Mouse (Mus musculus) heart, embryonic 16.5 days (tissue): ENCODE results near the gene Eif4g2. TPM values are rescaled to one million over a fixed set of nuclear protein-coding genes. Genes with fewer than 3 reads are reported as not detected.

ENCODE experiments used
- ATAC-seq: fragments of 200-750 bp; cut with Nextera tagmentation; replicated peaks from 2 replicates; pipeline ENCODE4 v1.8.0; 2017; ENCODE audit warnings: moderate number of reproducible peaks; ENCODE audit not compliant: insufficient read depth, low FRiP score; ENCODE audit errors: extremely low read depth
- H3K27ac ChIP-seq: fragments of 300-500 bp; sonication (generic); 2 replicates; pipeline ENCODE4 v1.5.1; 2014; ENCODE audit warnings: mild to moderate bottlenecking, low read length, control low read depth, moderate library complexity
- H3K27me3 ChIP-seq: fragments of 300-500 bp; sonication (generic); 2 replicates; pipeline ENCODE4 v1.6.1; 2014; ENCODE audit warnings: low read length, mixed read lengths; ENCODE audit not compliant: control insufficient read depth, insufficient read depth
- H3K36me3 ChIP-seq: fragments of 300-500 bp; sonication (generic); 2 replicates; pipeline ENCODE4 v1.6.1; 2014; ENCODE audit not compliant: control insufficient read depth, insufficient read depth
- H3K4me1 ChIP-seq: fragments of 300-500 bp; sonication (generic); 2 replicates; pipeline ENCODE4 v1.6.1; 2014; ENCODE audit warnings: low read length, mixed read lengths; ENCODE audit not compliant: control insufficient read depth, insufficient read depth
- H3K4me2 ChIP-seq: fragments of 300-500 bp; sonication (generic); 2 replicates; pipeline ENCODE4 v1.6.1; 2014; ENCODE audit warnings: low read depth, mild to moderate bottlenecking, control low read depth, low read length
- H3K4me3 ChIP-seq: fragments of 300-500 bp; sonication (generic); 2 replicates; pipeline ENCODE4 v1.5.1; 2014; ENCODE audit warnings: mild to moderate bottlenecking, control low read depth, low read length
- H3K9ac ChIP-seq: fragments of 300-500 bp; sonication (generic); 2 replicates; pipeline ENCODE4 v1.6.1; 2014; ENCODE audit warnings: low read length, control low read depth
- H3K9me3 ChIP-seq: fragments of 300-500 bp; sonication (generic); replicated peaks from 2 replicates; pipeline ENCODE4 v1.6.1; 2016; ENCODE audit warnings: low read length; ENCODE audit not compliant: control insufficient read depth
- WGBS: fragments of 180-500 bp; shearing (Covaris S2); extraction: QIAGEN DNeasy Blood & Tissue Kit; methylation state at CpG from one replicate; pipeline ENCODE4 v1.1.7; 2014; 5-methylcytosine and 5-hydroxymethylcytosine counted together
- polyA plus RNA-seq: library from polyadenylated mRNA; unstranded; fragments of >200 nt; fragmentation: Nextera tagmentation; extraction: Ambion mirVana; gene quantifications from 2 replicates; pipeline ENCODE4 v1.2.1, GENCODE M21; 2015

The Eif4g2 gene
- polyA plus RNA-seq, 1 experiment from 2014 or later = 627 TPM

DNA sequence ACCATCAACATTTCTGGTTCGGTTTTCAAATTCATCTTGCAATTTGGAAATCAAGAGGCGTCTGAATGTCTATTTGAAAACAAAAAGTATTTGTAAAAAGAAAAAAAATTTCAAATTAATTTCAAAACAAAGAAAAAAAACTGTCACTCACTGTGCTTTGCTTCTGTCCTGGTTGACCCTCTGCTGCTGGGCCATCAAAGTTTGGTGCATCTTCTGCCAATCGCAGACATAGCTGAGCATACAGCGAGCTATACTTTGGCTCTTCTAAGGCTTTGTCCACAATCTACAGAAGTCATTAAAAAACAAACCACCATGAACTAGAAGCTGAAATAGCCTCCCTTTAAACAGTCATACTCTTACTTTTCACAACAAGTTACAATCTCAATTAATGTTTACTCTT is 4.6 kb downstream of the Eif4g2 start:
- ATAC-seq = no peak
- 89% methylated on average over 4 of the region's 4 CpGs for WGBS
- H3K4me1 ChIP-seq = peaks cover 48% of the 10 kb centered on the region

DNA sequence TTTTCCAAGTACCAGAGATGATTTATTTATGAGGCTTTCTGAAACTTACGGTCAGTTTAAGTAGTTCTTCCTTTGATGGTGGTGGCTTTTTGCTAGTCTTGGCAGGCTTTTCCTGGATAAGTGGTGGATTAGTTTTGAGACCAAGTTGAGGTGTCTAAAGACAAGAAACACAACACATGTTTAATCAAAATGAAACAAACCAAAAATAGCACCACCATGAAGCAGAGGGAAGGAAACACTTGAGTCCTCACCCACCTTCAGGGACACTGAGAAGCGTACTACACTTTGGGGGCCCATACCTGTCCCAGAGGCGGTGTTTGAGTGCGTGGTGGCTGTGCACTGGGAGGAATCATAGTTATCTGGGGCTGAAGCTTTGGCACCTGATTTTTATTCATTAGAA is 7.5 kb downstream of the Eif4g2 start:
- H3K36me3 ChIP-seq = peaks cover 78% of the 10 kb centered on the region
- ATAC-seq = peak; percentile 23; the same call in 1 of the 2 replicates
- peaks cover 38% of the 10 kb centered on the region for H3K4me1 ChIP-seq

More for the DNA sequence above, 4.6 kb downstream of the Eif4g2 start:
- Histone ChIP-seq H3K9ac (no peak overlapping the region), H3K27ac (no peak overlapping the region), H3K4me2 (no peak overlapping the region), H3K4me3 (no peak overlapping the region), H3K9me3 (no peaks in the 10 kb centered on the region), H3K27me3 (no peaks in the 10 kb centered on the region), H3K36me3 (peaks cover 66% of the 10 kb centered on the region)

DNA sequence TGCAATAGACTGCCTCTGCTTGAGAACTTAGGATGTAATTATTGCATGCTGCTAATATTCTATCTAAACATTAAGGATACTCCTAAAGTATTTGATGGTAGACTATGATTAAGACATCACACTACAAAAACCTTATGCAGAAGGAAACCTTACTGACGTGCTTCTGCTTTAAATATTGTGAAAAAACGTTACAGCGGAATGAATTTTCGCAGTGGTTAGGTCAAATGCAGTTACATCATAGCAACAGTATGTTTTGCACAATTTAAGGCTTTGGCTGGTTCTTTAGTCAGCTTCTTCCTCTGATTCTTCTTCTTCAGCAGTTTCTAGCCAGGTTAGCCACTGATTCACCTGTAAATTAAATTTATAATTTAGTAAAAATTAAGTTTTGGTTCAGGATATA is 10.4 kb downstream of the Eif4g2 start:
- 94% methylated on average over 4 of the region's 4 CpGs for WGBS
- Histone ChIP-seq H3K4me1 (peaks cover 24% of the 10 kb centered on the region), H3K36me3 (peaks cover 79% of the 10 kb centered on the region), H3K27ac (no peak overlapping the region), H3K4me2 (no peak overlapping the region), H3K9me3 (peaks cover 9% of the 10 kb centered on the region), H3K4me3 (no peak overlapping the region), H3K27me3 (no peaks in the 10 kb centered on the region), H3K9ac (no peak overlapping the region)
- no peak for ATAC-seq

More for the DNA sequence above, 7.5 kb downstream of the Eif4g2 start:
- H3K4me3 ChIP-seq = no peak overlapping the region
- no peak overlapping the region for H3K4me2 ChIP-seq
- no peak overlapping the region for H3K27ac ChIP-seq
- no peaks in the 10 kb centered on the region for H3K27me3 ChIP-seq
- no peaks in the 10 kb centered on the region for H3K9me3 ChIP-seq
- 57% methylated on average over 4 of the region's 4 CpGs for WGBS
- no peak overlapping the region for H3K9ac ChIP-seq

DNA sequence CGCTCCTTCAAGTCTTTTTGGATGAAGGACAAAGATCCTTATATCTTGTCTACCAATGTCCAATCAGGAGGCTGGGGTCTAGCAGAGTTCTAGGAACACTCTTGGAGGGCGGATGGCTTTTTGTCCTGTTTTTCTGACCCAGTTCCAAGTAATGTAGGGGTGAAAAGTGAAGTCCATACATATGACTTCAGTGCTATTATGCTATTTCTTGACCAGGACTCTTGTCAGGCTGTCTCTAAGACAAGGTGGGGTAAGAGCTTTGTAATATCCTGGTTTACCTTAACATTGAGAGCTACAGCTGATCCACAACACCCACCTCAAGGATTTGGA is 12.7 kb downstream of the Eif4g2 start:
- peaks cover 11% of the 10 kb centered on the region; the same call in 1 of the 2 replicates for H3K4me1 ChIP-seq
- no peak overlapping the region for H3K4me2 ChIP-seq
- no peak for ATAC-seq
- H3K9ac ChIP-seq = no peak overlapping the region
- H3K36me3 ChIP-seq = peaks cover 65% of the 10 kb centered on the region
- WGBS = 92% methylated on average over 2 of the region's 2 CpGs
- no peaks in the 10 kb centered on the region for H3K27me3 ChIP-seq
- no peak overlapping the region for H3K27ac ChIP-seq
- peaks cover 9% of the 10 kb centered on the region for H3K9me3 ChIP-seq
- no peak overlapping the region for H3K4me3 ChIP-seq

DNA sequence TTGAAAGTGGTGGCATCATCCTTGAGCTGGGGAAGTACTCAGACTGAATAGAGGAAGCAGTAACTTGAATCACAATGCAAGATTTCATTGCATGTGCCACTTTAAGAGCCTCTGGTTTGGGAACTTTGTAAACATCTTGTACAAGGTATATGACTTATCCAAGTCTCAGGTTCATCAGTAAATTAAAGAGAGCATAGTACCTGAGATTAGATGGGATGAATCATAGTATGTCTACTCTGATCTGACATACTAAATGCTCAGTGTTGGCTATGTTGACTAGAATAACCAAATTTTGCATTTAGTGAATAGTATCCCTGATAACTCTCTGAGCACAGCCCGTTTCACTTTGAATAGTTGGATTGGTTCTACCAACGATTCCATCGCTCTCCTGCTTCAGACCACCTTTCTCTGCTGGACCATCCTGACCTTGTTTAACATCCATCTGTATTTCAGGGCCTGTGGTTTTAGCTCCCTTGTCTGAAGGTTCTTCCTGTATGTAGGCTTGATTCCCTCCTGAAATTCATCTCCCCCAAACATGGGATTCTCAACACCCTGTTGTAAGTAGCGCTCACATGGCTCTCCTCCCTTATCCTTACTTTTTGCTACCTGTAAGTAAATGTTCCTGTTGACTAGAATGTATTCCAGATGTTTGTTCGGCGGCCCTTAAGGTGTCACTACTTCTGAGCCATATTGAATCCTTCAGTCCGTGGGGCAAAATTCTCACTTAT is 13.2 kb downstream of the Eif4g2 start:
- Histone ChIP-seq H3K9ac (no peak overlapping the region), H3K27ac (no peak overlapping the region)
- ATAC-seq = no peak

DNA sequence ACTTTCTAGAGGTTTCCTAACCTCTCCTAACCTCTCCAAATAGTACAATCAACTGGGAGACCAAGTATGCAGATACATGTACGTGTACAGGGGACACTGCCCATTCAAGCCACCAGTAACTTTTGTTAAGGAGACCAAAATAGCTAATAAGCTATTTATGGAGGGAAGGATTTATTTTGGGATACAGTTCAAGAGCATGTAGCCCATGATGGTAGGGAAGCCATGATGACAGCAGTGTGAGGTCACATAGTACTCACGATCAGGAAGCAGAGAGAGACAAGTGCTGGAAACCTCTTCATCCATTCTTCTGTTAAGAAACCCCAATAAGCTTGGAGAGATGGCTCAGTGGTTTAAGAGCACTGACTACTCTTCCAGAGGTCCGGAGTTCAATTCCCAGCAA is 14.6 kb downstream of the Eif4g2 start:
- Histone ChIP-seq H3K27me3 (no peaks in the 10 kb centered on the region), H3K9me3 (peaks cover 10% of the 10 kb centered on the region), H3K9ac (no peak overlapping the region), H3K4me2 (no peak overlapping the region), H3K4me1 (no peaks in the 10 kb centered on the region), H3K4me3 (no peak overlapping the region), H3K36me3 (peaks cover 48% of the 10 kb centered on the region), H3K27ac (no peak overlapping the region)
- 73% methylated on average over 3 of the region's 3 CpGs for WGBS
- ATAC-seq = 0 out of 2 replicates have a peak, but pooled peaks have one; percentile 32

More for the DNA sequence above, 13.2 kb downstream of the Eif4g2 start:
- Histone ChIP-seq H3K9me3 (peaks cover 9% of the 10 kb centered on the region), H3K4me2 (no peak overlapping the region), H3K4me3 (no peak overlapping the region), H3K4me1 (peaks cover 8% of the 10 kb centered on the region; the same call in 1 of the 2 replicates), H3K27me3 (no peaks in the 10 kb centered on the region), H3K36me3 (peaks cover 60% of the 10 kb centered on the region)
- WGBS = 91% methylated on average over 7 of the region's 7 CpGs

DNA sequence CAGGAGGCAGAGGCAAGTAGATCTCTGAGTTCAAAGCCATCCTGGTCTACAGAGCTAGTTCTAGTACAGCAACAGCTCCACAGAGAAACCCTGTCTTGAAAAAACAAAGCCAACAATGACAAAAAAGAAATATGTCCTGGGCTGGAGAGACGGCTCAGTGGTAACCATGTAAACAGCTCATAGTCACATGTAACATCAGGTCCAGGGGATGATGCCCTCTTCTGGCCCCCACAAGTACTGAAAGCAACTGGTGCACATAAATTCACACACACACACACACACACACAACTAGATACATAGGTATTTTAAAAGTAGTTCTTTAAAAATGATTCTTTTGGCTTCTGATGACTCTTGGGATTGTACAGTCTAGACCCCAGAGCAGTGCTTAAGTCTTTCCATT is 19.9 kb downstream of the Eif4g2 start:
- 97% methylated on average over 1 of the region's 1 CpGs for WGBS
- Histone ChIP-seq H3K27me3 (no peaks in the 10 kb centered on the region), H3K4me2 (no peak overlapping the region), H3K27ac (no peak overlapping the region), H3K4me3 (no peak overlapping the region), H3K9ac (no peak overlapping the region), H3K4me1 (no peaks in the 10 kb centered on the region), H3K36me3 (peaks cover 5% of the 10 kb centered on the region), H3K9me3 (peaks cover 8% of the 10 kb centered on the region)
- ATAC-seq = no peak

DNA sequence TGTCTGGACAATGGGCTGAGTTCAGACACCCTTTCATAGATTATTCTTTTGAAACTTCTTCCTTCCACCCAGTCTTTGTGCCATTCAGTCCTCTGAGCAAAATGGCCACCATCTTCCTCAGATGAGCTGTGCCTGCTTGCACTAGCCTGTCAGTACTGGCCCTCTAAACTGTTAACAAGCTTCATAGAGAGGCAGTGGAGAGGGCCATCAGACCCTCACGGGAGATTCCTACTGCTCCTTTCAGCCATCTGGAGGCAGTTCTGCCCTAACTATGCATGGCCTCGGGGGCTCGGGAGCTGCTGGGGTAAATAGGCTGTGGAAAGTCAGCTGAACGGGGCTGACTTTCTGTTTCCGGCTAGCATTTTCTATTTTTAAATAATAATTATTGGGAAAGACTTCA is 23.3 kb downstream of the Eif4g2 start:
- no peak overlapping the region for H3K4me2 ChIP-seq
- ATAC-seq = no peak
- 75% methylated on average over 5 of the region's 5 CpGs for WGBS

DNA sequence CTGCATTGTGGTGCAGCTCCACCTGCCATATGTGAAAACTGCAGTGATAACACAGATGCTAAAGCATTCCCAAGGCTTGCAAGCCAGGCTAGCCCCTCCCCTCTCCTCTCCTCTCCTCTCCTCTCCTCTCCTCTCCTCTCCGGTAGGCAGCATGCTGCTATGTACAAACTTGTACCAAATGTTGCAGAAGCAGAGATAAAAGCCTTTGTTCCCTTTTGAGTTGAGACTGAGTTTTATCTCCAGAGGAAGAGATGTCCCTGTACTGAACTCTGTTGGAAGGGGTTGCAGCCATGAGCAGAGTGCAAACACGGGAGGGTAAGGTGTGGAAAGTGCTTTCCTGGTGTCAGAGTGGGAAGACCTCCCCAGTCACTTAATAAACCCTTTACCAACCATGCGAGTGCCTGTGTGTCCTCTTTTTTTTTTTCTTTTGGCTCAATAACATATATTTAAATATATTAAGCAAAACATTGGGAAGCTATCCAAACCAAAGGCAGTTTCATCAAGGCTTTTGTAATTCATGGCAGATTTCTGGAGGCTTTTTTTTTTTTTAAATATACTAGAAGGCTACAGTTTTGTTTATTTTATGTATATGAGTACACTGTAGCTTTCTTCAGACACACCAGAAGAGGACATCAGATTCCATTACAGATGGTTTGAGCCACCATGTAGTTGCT is 26.7 kb downstream of the Eif4g2 start:
- WGBS = 33% methylated on average over 3 of the region's 3 CpGs
- Histone ChIP-seq H3K4me1 (peaks cover 19% of the 10 kb centered on the region), H3K27ac (no peak overlapping the region), H3K9ac (no peak overlapping the region), H3K27me3 (no peaks in the 10 kb centered on the region), H3K9me3 (no peaks in the 10 kb centered on the region), H3K4me3 (no peak overlapping the region), H3K36me3 (peaks cover 40% of the 10 kb centered on the region), H3K4me2 (no peak overlapping the region)
- no peak for ATAC-seq

More for the DNA sequence above, 23.3 kb downstream of the Eif4g2 start:
- Histone ChIP-seq H3K27ac (no peak overlapping the region), H3K9me3 (0 out of 2 replicates have a peak, but pooled peaks cover 4% of the 10 kb centered on the region), H3K36me3 (peaks cover 14% of the 10 kb centered on the region; the same call in 1 of the 2 replicates), H3K4me1 (peaks cover 14% of the 10 kb centered on the region), H3K4me3 (no peak overlapping the region), H3K27me3 (no peaks in the 10 kb centered on the region), H3K9ac (no peak overlapping the region)
